Mouse (Mus musculus) megakaryocyte, embryonic 14.5 days (primary cell): ENCODE results near the gene She.

Source experiments
- FLI1 ChIP-seq: IDR thresholded peaks from 2 replicates; pipeline ENCODE4 v1.6.1; 2012; ENCODE audit warnings: low read length, inconsistent platforms, mixed read lengths
- GATA1 ChIP-seq: IDR thresholded peaks from 3 replicates; pipeline ENCODE4 v1.6.1; 2012; ENCODE audit warnings: mixed read lengths, low read length, inconsistent platforms, borderline replicate concordance

DNA sequence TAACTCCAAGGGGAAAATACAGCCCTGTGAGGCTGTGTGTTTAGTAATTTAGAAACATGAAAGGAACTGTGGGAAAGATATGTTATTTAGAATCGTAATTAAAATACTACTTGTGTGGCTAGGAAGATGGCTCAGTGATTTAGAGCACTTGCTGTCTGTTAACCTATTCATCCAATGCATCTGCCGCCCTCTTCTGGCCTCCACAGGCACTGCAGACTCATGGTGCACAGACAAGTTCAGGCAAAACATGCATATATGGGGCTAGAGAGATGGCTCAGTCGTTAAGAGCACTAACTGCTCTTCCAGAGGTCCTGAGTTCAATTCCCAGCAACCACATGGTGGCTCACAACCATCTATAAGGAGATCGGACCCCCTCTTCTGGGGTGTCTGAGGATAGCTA lies 11.1 kb downstream of the She start:
- TF ChIP-seq GATA1 (no peak), FLI1 (no peak)
